Mouse (Mus musculus): Measurements from ENCODE around the gene Ndufaf3.
"Not testable (repeated sequence)": the region's sequence is repeated elsewhere in the genome, so short reads cannot be mapped to it uniquely, and the experiment has no call there.

Gene Ndufaf3

GRCm38 (mm10) chr9:108566815-108567776 is at the start of gene Ndufaf3:
Gene Ndufaf3, minus strand, starts transcription at chr9:108567434.
- in situ Hi-C loops (cut with MboI): no loop called here

DNA sequence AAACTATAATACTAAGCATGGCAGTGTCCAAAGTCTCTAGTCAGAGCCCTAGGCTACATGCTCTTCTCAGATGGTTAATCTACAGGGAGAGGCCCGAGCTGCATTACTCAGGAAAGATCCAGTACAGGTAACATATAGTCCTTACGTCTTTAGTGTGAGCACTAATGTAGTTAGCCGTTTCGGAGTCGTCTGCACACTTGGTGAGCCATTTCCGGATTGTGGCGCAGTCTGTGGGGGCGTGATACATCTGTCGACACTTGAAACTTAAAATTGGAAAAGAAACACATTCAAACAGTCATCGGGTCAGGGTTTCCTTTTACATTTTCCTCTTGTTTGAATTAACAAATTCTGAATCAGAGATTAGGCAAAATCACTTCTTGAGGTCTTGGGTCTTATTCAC is 44.3 kb upstream of the Ndufaf3 start:
- in situ Hi-C loops (cut with MboI): no loop called here

DNA sequence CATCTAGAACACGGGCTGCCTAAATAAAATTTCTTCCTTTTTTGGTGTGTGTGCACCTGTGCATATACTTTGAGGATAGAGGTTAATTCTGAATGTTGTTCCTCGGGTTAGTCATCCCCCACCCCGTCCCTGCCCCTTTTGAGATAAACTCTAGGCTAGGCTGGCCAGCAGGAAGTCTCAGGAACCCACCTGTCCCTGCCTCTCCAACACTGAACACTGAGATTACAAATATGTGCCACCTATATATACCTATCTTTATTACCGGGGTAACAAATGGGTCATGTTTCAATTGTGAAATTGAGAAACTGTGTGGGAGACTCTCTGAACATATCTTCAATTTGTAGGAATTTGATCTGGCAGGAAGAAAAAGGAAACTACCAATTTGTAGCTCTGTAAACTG is 41.7 kb upstream of the Ndufaf3 start:
- in situ Hi-C loops (cut with MboI): no loop called here

DNA sequence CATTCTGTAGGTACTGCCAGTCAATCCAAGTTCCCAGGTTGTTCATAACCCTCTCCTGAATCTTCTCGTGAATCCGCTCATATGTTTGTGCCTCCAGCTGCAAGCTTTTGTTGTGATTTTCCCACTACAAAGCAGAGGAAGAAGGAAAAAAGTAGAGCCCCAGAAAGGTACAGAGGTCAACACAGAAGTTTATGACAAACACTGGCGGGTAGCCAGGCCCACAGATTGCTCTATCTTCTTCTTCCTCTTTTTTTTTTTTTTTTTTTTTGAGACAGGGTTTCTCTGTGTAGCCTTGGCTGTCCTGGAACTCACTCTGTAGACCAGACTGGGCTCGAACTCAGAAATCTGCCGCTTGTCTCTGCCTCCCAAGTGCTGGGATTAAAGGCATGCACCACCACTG is 40.7 kb upstream of the Ndufaf3 start:
- in situ Hi-C loops (cut with MboI): not testable (repeated sequence)

DNA sequence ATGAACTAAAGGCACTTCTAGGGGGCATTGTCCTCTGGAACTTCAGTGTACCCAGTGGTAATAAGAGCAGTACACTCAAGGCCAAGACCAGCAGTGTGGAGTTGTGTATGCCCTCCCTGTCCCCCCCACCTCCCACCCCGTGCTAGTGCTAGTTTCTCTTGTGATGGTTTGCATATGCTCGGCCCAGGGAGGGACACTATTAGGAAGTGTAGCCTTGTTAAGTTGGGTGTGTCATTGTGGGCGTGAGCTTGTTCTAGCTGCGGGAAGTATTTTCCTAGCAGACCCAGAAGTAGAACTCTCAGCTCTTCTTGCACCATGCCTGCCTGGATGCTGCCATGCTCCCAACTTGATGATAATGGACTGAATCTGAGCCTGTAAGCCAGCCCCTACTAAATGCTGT is 34.8 kb upstream of the Ndufaf3 start:
- in situ Hi-C loops (cut with MboI): no loop called here

DNA sequence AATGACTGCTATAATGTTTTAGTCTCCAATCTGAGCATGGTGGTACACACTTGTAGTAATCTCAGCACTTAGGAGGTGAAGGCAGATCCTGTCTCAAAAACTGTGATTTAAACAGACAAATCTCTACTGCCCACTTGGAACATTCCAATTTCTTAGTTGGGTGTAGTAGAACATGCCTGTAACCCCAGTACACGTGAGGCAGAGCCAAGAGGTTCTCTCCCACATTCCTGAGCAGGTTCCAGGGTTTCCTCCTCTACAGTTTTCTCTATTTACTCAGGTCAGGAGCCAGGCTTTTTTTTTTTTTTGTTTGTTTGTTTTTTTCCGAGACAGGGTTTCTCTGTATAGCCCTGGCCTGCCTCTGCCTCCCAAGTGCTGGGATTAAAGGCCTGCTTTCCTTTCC is 32.8 kb upstream of the Ndufaf3 start:
- in situ Hi-C loops (cut with MboI): no loop called here

- in situ Hi-C loops (cut with MboI): no loop called here
These were observed 31.9 kb upstream of the Ndufaf3 start for GRCm38 (mm10) chr9:108599021-108599566.

- in situ Hi-C loops (cut with MboI): no loop called here
These were observed 29.9 kb upstream of the Ndufaf3 start, which contains the start of gene P4htm for GRCm38 (mm10) chr9:108596998-108597764. Gene P4htm, minus strand, starts transcription at chr9:108597667.

GRCm38 (mm10) chr9:108594354-108594753 is 27.1 kb upstream of the Ndufaf3 start:
- in situ Hi-C loops (cut with MboI): no loop called here

GRCm38 (mm10) chr9:108591462-108591861 is 24.2 kb upstream of the Ndufaf3 start:
- in situ Hi-C loops (cut with MboI): no loop called here

DNA sequence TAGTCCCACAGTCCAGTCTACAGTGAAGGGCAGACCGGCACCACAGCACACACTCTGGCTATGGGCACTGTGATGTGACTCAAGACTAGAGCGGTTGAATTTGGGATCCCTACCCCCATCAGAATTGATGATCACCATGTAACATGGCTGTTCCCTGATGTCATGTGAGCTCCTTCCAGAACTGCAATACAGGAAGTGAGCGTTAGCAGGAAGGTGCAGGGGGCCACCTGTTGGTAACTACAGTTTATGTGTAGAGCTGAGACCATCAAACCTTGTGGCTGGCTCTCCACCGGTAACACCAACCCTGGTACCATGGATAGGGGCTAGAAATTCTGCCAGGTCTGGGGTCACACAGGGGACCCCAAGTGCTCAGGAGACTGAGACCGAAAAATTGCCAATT is 22.0 kb upstream of the Ndufaf3 start:
- in situ Hi-C loops (cut with MboI): no loop called here

DNA sequence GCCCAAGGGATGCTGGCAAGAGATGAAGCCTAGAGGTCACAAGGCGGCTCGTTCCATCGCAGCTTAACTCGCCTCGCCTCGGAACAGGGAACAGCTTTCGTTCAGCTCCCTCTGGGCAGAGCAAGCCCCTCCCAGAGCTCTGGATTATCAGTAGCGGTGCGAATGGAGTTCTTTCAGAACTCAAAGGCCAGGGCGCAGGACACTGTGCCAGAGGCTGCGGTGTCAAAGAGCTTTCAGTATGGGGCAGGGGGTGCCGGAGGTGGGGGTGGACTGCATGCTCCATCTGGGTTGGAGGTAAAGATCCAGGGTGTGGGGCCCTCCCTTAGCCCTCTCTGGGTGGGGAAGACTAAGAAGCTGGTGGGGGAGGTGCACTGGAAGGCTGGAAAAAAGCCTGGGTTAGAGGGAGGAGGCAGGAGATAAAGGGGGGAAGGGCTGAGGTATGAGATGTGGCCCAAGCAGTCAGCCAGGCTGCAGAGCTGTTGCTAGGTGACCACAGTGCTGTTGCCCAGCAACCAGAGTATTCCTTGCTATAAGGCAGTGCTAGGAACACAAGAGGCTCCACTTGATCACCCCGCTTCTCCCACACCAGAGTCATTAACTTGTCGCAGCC is 20.4 kb upstream of the Ndufaf3 start:
- in situ Hi-C loops (cut with MboI): no loop called here

DNA sequence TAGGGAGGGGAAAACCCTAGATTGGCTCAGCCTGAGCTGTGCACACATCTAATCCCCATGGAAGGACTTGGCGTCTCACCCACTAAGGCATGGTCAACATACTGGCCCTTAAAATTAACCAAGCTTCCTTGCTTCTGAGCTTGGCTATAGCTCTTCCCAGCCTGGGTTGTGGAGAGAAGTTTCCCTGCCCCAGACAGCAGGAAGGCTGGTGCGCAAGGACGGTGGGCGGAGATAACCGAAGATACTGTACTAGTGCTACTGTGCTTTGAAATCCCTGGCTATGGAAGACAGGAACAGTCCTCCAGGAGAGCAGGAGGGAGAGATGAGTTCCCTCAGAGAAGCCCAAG is 12.1 kb upstream of the Ndufaf3 start:
- in situ Hi-C loops (cut with MboI): no loop called here

GRCm38 (mm10) chr9:108578545-108579343 is 11.5 kb upstream of the Ndufaf3 start, which contains the start of gene Wdr6:
Gene Wdr6, minus strand, starts transcription at chr9:108578739.
- in situ Hi-C loops (cut with MboI): no loop called here

GRCm38 (mm10) chr9:108577934-108578544 is 10.8 kb upstream of the Ndufaf3 start:
- in situ Hi-C loops (cut with MboI): no loop called here

- in situ Hi-C loops (cut with MboI): no loop called here
These were observed 9.8 kb upstream of the Ndufaf3 start for GRCm38 (mm10) chr9:108577025-108577424.

- in situ Hi-C loops (cut with MboI): no loop called here
These were observed 8.4 kb upstream of the Ndufaf3 start for GRCm38 (mm10) chr9:108575321-108576297.

DNA sequence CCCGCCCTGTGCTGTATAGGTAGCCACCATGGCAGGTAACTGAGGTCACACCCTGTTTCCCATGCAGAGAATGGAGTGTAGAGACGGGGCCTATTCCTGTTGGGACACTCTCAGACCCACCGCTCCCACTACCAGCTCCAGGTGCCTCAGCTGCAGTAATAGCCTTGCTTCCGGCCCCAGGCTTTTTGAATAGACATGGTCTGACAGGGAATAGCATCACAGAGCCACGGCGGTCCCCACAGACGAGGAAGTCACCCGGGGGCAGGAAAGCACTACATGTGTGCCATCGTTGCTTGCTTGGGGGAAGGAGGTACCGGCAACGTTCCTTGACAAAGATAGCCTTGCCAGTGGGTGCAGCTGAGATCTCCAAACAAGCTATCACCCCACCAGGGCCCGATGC is 7.7 kb upstream of the Ndufaf3 start:
- in situ Hi-C loops (cut with MboI): no loop called here

All from mature B cell (primary cell).